Mouse (Mus musculus): ENCODE results near the gene Sult1b1.
"Not testable (repeated sequence)": the region's sequence is repeated elsewhere in the genome, so short reads cannot be mapped to it uniquely, and the experiment has no call there.

Gene Sult1b1

GRCm38 (mm10) chr5:87538111-87538510 is at the start of gene Sult1b1:
TSS of gene Sult1b1 (minus strand) at chr5:87538195.
- no peak for DNase-seq (ENCODE audit: low read depth, low spot score)

- DNase-seq (ENCODE audit: low read depth, low spot score), result no peak
Measured at GRCm38 (mm10) chr5:87580389-87580788, 42.4 kb upstream of the Sult1b1 start.

- no peak for DNase-seq (ENCODE audit: low read depth, low spot score)
Measured at GRCm38 (mm10) chr5:87574174-87574573, 36.2 kb upstream of the Sult1b1 start.

GRCm38 (mm10) chr5:87573490-87573889 is 35.5 kb upstream of the Sult1b1 start:
- no peak for DNase-seq (ENCODE audit: low read depth, low spot score)

GRCm38 (mm10) chr5:87572781-87573180 is 34.8 kb upstream of the Sult1b1 start:
- DNase-seq (ENCODE audit: low read depth, low spot score), result no peak

GRCm38 (mm10) chr5:87568845-87569244 is 30.9 kb upstream of the Sult1b1 start, which contains the start of gene Sult1d1:
TSS of gene Sult1d1 (minus strand) at chr5:87569027.
- DNase-seq (ENCODE audit: low read depth, low spot score), result no peak

GRCm38 (mm10) chr5:87567306-87567705 is 29.3 kb upstream of the Sult1b1 start:
- no peak for DNase-seq (ENCODE audit: low read depth, low spot score)

- no peak for DNase-seq (ENCODE audit: low read depth, low spot score)
Measured at GRCm38 (mm10) chr5:87562966-87563365, 25.0 kb upstream of the Sult1b1 start.

GRCm38 (mm10) chr5:87562526-87562925 is 24.5 kb upstream of the Sult1b1 start:
- DNase-seq (ENCODE audit: low read depth, low spot score), result no peak

GRCm38 (mm10) chr5:87560145-87560544 is 22.1 kb upstream of the Sult1b1 start:
- DNase-seq (ENCODE audit: low read depth, low spot score), result no peak

- DNase-seq (ENCODE audit: low read depth, low spot score), result no peak
Measured at GRCm38 (mm10) chr5:87550935-87551334, 12.9 kb upstream of the Sult1b1 start.

- no peak for DNase-seq (ENCODE audit: low read depth, low spot score)
Measured at GRCm38 (mm10) chr5:87535994-87536644, 1.9 kb downstream of the Sult1b1 start.

GRCm38 (mm10) chr5:87532288-87532687 is 5.7 kb downstream of the Sult1b1 start:
- DNase-seq (ENCODE audit: low read depth, low spot score), result no peak

- not testable (repeated sequence) for DNase-seq (ENCODE audit: low read depth, low spot score)
Measured at GRCm38 (mm10) chr5:87523561-87523960, 14.4 kb downstream of the Sult1b1 start.

GRCm38 (mm10) chr5:87505776-87506458 is 32.1 kb downstream of the Sult1b1 start:
- no peak for DNase-seq (ENCODE audit: low read depth, low spot score)

- DNase-seq (ENCODE audit: low read depth, low spot score), result no peak
Measured at GRCm38 (mm10) chr5:87502687-87503086, 35.3 kb downstream of the Sult1b1 start.

- DNase-seq (ENCODE audit: low read depth, low spot score), result no peak
Measured at GRCm38 (mm10) chr5:87499341-87499740, 38.7 kb downstream of the Sult1b1 start.

GRCm38 (mm10) chr5:87498936-87499335 is 39.1 kb downstream of the Sult1b1 start:
- DNase-seq (ENCODE audit: low read depth, low spot score), result no peak

GRCm38 (mm10) chr5:87490771-87491170 is 47.2 kb downstream of the Sult1b1 start, which contains the start of gene Ugt2a1:
TSS of gene Ugt2a1 (minus strand) at chr5:87490871.
- DNase-seq (ENCODE audit: low read depth, low spot score), result no peak

GRCm38 (mm10) chr5:87486706-87487105 is 51.3 kb downstream of the Sult1b1 start, which contains the start of gene Gm43638:
TSS of gene Gm43638 (minus strand) at chr5:87486806.
- not testable (repeated sequence) for DNase-seq (ENCODE audit: low read depth, low spot score)

GRCm38 (mm10) chr5:87482160-87482559 is 55.8 kb downstream of the Sult1b1 start, which contains the start of gene Ugt2a2:
TSS of gene Ugt2a2 (minus strand) at chr5:87482260.
- DNase-seq (ENCODE audit: low read depth, low spot score), result no peak
